Mouse (Mus musculus): ENCODE measurements at regions not wholly inside any gene's neighbourhood (a gene's known extent, or its start where the extent isn't known, plus 50 kb on each side); places are given as distances from the start of the nearest gene placed in this dataset.

GRCm38 (mm10) chr10:91734691-91735090, 553.6 kb upstream of the Tmpo start:
- no peak for DNase-seq

DNA sequence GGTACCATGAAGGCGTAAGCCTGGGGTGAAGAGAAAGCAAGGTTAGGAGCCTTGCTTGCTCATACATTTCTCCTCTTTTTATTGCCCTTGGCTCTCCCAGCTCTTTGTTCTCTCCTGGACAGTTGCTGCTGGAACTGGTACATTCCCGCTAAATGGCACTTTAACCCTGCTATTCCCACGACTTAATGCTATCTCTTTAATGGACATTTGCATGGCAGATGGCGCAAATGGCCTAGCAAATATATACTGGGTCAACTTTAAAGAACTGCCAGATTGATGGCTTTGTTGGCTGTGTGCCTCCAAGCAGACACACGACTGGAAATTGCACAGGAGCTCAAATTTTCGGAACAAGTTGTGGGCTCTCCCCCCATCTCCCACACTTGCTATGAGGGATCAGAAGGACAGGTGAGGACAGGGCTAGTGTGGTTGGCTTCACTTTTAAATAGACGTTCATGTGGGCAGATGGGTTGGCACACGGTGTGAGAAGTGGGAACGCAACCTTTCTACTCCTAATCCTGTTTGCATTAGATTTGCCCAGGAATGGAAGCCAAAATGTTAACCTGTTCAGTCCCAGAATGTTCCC, 551.0 kb upstream of the Tmpo start:
- no peak for DNase-seq

DNA sequence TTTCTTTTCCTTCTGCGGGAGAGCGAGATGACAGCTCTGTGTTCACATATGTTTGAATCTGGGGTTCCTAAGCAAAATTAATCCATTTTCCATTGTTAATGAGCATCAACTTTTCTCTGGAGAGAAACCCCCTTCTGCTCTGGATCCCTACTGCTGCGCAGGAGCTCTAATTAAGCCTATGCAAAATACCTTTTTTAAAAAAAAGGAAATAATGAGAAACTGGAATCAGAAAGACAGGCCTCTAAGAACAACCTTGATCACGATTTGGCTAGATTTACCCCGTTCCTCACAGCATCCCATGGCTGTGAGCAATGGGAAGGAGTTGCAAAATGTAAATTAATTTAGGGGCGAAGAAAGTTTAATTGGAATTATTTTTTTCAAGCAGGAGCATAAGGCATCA, 548.9 kb upstream of the Tmpo start:
- no peak for DNase-seq

DNA sequence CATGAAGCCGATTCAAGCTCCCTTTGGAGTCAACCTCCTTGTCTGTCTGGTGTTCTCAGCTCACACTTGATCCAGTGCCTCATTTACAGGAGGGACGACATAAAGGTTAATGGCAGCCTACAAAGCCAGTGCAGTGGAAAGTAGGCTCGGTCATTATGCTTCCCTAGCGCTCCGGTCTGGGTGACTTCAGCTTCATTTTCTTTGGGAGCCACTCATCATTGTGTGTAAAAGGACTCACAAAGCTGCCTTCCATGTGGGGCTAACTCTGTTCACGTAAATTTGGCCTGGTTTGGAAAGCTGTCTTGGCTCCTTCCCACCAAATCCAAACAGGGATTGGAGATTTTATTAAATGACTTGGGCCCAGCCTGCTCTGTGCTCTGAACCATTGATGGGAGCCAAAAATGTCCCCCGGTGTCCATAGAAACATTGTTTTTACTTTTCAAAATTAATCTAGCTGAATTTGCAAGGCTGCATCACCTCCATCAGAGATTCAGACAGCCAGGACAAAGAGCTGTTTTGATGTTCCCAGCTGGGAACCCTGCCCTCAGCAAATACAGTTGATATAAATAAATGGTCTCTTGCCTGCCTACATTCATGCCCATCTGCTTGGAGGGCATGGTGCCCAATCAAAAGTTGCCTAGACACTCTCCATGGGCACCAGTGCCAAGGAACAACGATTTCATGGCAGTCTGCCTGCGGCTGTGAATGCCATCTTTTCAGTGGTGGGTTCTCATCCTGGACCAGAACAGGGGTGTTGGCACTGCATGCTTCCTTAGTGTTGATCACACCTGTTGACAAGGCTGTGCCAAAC, 538.7 kb upstream of the Tmpo start:
- no peak for DNase-seq

GRCm38 (mm10) chr10:91716604-91717003, 535.5 kb upstream of the Tmpo start:
- DNase-seq: no peak

- no peak for DNase-seq
Observed at GRCm38 (mm10) chr10:91714648-91715047, 533.5 kb upstream of the Tmpo start.

DNA sequence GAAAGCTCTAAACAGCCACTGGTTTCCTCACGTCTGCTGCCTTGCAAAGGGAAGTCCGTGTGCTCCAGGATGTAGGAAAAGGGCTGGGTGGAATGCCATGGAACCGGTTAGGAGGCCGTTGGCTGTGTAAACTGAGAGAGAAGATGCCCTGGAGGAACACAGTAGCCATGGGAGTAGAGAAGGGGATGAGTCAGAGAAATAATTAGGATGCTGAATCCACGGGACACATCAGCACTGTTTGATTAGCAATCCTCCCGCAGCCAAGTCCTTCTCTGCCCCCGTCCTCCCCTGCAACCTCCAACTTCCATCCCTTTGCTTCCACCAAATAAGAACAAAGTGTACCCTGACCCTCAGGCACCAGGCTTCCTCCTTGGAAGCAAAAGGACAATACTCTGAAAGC, 532.4 kb upstream of the Tmpo start:
- no peak for DNase-seq

DNA sequence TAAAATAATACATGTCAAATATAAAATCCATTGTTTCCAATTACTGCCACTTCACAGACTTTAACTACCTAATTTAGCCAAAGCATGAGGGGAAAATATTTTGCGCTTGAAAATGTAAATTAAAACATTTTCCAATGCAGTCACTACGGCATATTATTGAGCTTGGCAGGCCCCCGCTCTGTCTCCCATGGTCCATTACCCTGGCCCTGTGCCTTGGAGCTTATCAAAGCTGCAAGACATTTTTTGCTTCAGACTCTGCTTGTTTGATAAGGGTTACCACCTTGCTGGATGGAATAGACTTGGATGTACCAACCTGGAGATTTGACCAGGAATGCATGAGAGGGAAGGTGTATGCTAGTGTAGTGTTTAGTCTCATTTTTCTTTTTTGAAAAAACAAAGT, 525.7 kb upstream of the Tmpo start:
- DNase-seq: no peak

DNA sequence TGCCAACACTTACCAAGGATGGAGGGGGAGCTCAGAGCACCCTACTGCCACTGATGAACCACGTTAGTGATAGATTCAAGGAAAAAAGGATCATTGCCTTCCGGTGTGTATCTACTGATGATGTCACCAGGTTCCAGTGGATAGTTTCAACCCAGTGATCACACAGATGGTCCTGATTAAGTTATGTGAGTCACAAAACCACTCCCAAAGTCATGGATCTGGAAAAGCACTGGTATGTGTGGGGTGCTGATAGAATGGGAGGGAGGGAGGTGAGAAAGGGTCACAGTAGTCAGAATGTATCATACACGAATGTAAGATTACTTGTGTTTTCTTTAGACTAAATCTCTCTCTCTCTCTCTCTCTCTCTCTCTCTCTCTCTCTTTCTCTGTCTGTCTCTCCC, 523.6 kb upstream of the Tmpo start:
- no peak for DNase-seq

GRCm38 (mm10) chr10:91701822-91702221, 520.7 kb upstream of the Tmpo start:
- DNase-seq: no peak

DNA sequence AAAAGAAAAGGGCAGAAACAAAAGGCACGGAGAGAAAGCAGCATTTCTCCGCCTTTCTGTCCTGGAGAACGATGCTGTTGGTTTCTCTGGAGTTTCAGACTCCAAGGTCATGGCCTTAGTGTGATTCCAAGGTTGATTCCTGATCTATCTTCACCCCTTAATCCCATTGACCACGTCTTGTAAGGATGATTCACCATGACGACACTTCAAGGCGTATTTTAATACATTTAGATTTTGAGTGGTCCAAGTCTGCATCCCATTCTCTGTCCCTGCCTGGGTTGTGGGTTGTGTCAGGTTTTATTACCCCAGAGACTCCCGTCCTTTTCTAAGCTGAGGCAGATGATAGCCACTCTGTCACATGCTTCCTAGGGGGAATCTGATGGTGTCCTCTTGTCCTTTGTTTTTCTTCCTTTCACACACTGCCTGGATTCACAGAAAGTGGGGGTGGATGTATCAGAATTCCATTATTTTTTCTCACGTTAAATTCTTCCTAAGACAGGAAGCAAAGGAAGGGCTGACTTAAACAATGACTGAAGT, 505.0 kb upstream of the Tmpo start:
- DNase-seq: no peak

- no peak for DNase-seq
Observed at GRCm38 (mm10) chr10:91685164-91686027, 504.3 kb upstream of the Tmpo start.

DNA sequence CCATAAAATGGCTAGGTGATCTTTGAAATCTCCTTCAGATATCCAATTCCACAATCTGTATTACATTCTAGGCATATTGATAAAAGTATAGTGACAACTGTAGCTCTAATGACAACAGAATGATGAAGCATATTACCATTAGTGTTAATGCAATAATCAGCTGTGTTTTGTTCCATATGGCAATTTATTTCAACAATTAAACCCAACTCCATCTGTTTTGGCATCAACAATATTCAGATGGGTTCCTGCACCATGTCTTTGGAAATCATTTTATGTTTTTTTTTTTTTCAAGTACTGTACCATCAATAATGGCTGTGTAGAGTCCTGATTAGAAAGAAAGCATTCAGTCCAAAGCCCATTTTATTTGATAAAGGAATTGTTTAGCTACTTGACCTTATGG, 498.5 kb upstream of the Tmpo start:
- DNase-seq: no peak

DNA sequence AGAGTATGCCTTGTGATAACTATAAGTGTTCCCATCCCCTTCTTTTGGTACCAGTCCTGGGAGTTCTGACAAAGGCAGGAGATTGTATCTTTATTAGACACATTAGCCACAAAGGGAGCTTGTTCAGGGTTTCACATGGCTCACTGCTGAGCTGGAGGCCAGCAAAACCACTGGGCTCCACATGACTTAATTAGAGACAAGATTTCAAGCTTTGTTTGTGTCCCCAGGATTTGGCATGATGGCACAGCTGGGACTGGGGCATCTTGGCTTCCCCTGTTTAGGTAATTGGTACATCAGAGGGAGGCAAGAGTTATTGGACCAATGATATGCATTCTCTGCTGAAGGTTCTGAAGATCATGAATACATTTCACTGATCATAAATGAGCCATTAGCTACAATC, 456.8 kb upstream of the Tmpo start:
- no peak for DNase-seq

- DNase-seq: no peak
Observed at GRCm38 (mm10) chr10:91628672-91629071, 447.6 kb upstream of the Tmpo start.

- no peak for DNase-seq
Observed at GRCm38 (mm10) chr10:91622281-91622680, 441.2 kb upstream of the Tmpo start.

- DNase-seq: no peak
Observed at GRCm38 (mm10) chr10:91613794-91614479, 432.8 kb upstream of the Tmpo start.

DNA sequence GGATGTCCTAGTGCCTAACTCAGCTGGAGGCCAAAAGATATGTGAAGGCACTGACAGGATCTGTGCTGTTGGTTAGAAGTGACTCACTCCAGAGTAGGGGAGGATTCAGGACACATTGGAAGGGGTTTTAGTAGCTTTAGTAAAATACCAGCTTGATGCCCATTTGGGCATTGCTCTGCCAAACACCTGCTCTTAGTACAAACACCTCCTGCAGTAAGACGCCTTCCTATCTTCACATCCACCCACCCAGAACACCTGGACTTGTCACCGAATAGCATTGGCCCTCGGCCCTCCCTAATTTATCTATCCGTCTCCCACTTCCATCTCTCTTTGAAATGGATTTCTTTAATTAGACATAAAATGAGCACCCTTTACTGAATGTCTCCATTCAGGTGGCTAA, 430.9 kb upstream of the Tmpo start:
- DNase-seq: no peak

- no peak for DNase-seq
Observed at GRCm38 (mm10) chr10:91594891-91595290, 413.8 kb upstream of the Tmpo start.

GRCm38 (mm10) chr10:91593378-91593777, 412.3 kb upstream of the Tmpo start:
- DNase-seq: no peak

GRCm38 (mm10) chr10:91591845-91592244, 410.7 kb upstream of the Tmpo start:
- DNase-seq: no peak

DNA sequence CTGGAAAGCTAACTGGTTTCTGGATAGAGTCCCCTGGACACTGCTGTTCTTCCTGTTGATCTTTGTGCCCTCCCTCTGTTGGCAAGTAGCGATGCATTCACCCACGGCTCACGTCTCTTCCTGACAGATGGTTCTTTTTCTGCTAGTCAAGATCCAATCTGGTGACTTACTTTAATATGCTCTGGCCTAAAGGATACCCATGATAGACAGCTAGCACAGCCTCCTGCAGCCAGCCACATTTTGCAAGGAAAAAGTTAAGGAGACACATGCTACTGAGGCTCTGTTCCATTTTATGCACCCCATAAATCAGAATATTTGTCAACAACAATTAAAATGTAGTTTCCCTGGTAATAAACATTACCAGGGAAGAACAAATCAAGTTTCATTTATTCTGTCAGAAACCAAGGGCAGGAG, 410.3 kb upstream of the Tmpo start:
- DNase-seq: no peak

Measured in adrenal gland, postnatal 14 days (tissue).